Mouse (Mus musculus) midbrain, embryonic 10.5 days (tissue): ENCODE measurements at regions not wholly inside any gene's neighbourhood (a gene's known extent, or its start where the extent isn't known, plus 50 kb on each side); places are given as distances from the start of the nearest gene placed in this dataset.

Experiments
- DNase-seq: peaks from one replicate; pipeline ENCODE4 v3.0.0-alpha.2; 2017; ENCODE audit warnings: low spot score
- H3K27ac ChIP-seq: fragments of 300-500 bp; sonication (generic); replicated peaks from 2 replicates; pipeline ENCODE4 v1.5.1; 2016; ENCODE audit warnings: mild to moderate bottlenecking
- H3K27me3 ChIP-seq: fragments of 300-500 bp; sonication (generic); 2 replicates; pipeline ENCODE4 v1.6.1; 2016; ENCODE audit warnings: low read depth, mild to moderate bottlenecking; ENCODE audit not compliant: poor library complexity, severe bottlenecking
- H3K36me3 ChIP-seq: fragments of 300-500 bp; sonication (generic); 2 replicates; pipeline ENCODE4 v1.6.1; 2016; ENCODE audit warnings: mild to moderate bottlenecking, moderate library complexity
- H3K4me1 ChIP-seq: fragments of 300-500 bp; sonication (generic); 2 replicates; pipeline ENCODE4 v1.6.1; 2016
- H3K4me3 ChIP-seq: fragments of 300-500 bp; sonication (generic); 2 replicates; pipeline ENCODE4 v1.5.1; 2016; ENCODE audit warnings: mild to moderate bottlenecking, moderate library complexity
- H3K9me3 ChIP-seq: fragments of 300-500 bp; sonication (generic); replicated peaks from 2 replicates; pipeline ENCODE4 v1.6.1; 2016; ENCODE audit warnings: mild to moderate bottlenecking
- WGBS: fragments of 180-500 bp; shearing (Covaris S2); methylation state at CpG from one replicate; pipeline ENCODE4 v1.1.7; 2016; 5-methylcytosine and 5-hydroxymethylcytosine counted together

- Histone ChIP-seq H3K36me3 (no peaks in the 10 kb centered on the region), H3K9me3 (no peaks in the 10 kb centered on the region), H3K27ac (peak overlapping the region; percentile 93), H3K4me3 (no peak overlapping the region), H3K27me3 (no peaks in the 10 kb centered on the region), H3K4me1 (peaks cover 36% of the 10 kb centered on the region)
- DNase-seq: peak; percentile 34
- 29% methylated on average over 6 of the region's 6 CpGs for WGBS
Observed at GRCm38 (mm10) chr9:41737671-41738070, 386.4 kb downstream of the Sorl1 start.

DNA sequence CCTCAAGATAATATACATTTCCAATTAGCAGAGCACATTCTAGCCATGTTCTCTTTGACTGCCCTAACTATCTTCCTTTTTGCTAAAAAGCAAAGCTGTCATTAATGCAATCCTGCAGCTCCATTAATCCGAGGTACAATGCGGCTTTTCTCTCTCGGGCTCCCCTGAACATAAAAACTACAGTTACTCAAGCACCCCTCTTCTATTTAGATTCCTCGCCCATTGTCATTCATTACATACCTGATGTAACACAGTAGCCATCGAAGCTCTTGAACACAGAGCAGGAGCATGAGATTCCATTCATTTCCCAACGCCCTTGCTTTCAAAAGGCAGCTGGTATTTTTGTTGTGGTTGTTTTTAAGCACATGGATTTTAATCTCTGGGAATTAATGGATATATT lies 387.2 kb downstream of the Sorl1 start:
- Histone ChIP-seq H3K27ac (peak overlapping the region; percentile 93), H3K36me3 (no peaks in the 10 kb centered on the region), H3K4me1 (peaks cover 36% of the 10 kb centered on the region), H3K9me3 (no peaks in the 10 kb centered on the region), H3K27me3 (no peaks in the 10 kb centered on the region), H3K4me3 (peak overlapping the region; percentile 47)
- 11% methylated on average over 6 of the region's 6 CpGs for WGBS
- DNase-seq: no peak

DNA sequence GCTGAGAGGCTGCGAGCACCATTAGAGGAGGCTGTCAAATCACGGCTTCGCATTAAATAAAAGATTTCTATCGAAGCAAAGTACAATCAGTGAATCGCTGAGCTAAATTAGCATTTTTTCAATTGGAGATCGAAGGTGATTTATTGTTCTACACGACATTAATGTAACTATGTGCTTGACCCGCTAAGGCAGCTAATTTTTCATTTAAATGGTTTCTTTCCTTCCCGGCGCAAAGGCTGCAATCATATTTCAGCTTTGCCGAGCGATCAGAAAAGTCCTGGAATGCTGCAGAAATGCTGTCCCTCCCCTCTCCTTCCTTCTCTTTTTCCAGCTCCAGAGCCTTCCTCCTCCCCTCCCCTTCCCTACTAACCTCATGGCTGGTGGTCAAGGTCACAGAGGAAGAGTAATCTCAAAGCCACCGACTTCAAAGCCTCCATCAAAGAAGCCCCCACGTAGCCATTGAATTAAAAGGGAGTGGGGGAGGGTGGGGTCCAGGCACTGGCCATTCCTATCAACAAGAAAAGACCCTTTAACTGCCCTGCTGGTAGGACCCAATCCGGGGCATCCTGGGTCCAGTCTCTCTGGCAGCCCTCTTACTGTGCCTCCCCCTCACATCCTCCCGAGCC lies 387.8 kb downstream of the Sorl1 start:
- DNase-seq: peak; percentile 87
- Histone ChIP-seq H3K4me1 (peaks cover 36% of the 10 kb centered on the region), H3K9me3 (no peaks in the 10 kb centered on the region), H3K27ac (peak overlapping the region; percentile 93), H3K27me3 (no peaks in the 10 kb centered on the region), H3K36me3 (no peaks in the 10 kb centered on the region), H3K4me3 (peak overlapping the region; percentile 47)
- WGBS: 1% methylated on average over 16 of the region's 16 CpGs

- H3K4me1 ChIP-seq: peaks cover 36% of the 10 kb centered on the region
- WGBS: 1% methylated on average over 22 of the region's 22 CpGs
Observed at GRCm38 (mm10) chr9:41735448-41736233, 388.5 kb downstream of the Sorl1 start.

DNA sequence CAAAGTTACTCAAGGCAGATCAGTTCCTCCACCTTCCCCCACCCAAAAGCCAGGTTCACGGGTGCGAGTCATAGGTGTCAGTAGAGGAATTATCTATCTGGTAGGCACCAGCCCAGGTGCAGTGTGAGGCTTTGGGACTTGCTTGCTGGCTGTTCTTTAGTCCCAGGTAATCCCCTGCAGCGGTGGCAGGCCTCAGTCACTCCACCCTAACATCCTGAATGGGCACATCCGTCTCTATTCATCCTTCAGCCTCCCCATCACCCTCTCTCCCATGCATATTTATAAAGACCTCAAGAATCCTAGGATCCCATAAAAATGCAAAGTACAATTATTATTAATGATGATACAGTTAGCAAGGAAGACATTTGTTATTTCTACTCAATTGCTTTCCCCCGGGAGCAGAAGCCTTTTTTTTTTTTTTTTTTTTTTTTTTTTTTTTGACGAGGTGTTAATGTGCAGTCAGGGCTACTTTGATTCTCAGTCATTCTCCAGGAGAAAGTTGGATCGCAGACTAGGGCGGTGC lies 389.1 kb downstream of the Sorl1 start:
- 16% methylated on average over 8 of the region's 8 CpGs for WGBS
- no peaks in the 10 kb centered on the region for H3K36me3 ChIP-seq
- DNase-seq: peak; percentile 15
- H3K9me3 ChIP-seq: no peaks in the 10 kb centered on the region
- H3K27ac ChIP-seq: peak overlapping the region; percentile 93
- H3K4me3 ChIP-seq: peak overlapping the region; percentile 47
- H3K4me1 ChIP-seq: peaks cover 36% of the 10 kb centered on the region
- no peaks in the 10 kb centered on the region for H3K27me3 ChIP-seq

More at GRCm38 (mm10) chr9:41735448-41736233, 388.5 kb downstream of the Sorl1 start:
- Histone ChIP-seq H3K9me3 (no peaks in the 10 kb centered on the region), H3K27me3 (no peaks in the 10 kb centered on the region), H3K27ac (peak overlapping the region; percentile 93), H3K4me3 (peak overlapping the region; percentile 47), H3K36me3 (no peaks in the 10 kb centered on the region)
- DNase-seq: peak; percentile 85

- DNase-seq: no peak
- H3K27ac ChIP-seq: 0 out of 2 replicates have a peak overlapping the region, but pooled peaks have one; percentile 17
- H3K27me3 ChIP-seq: no peaks in the 10 kb centered on the region
- no peaks in the 10 kb centered on the region for H3K36me3 ChIP-seq
- H3K4me3 ChIP-seq: no peak overlapping the region
- 88% methylated on average over 4 of the region's 4 CpGs for WGBS
- no peaks in the 10 kb centered on the region for H3K9me3 ChIP-seq
- peaks cover 5% of the 10 kb centered on the region; the same call in 1 of the 2 replicates for H3K4me1 ChIP-seq
Observed at GRCm38 (mm10) chr9:41721609-41722008, 402.5 kb downstream of the Sorl1 start.

DNA sequence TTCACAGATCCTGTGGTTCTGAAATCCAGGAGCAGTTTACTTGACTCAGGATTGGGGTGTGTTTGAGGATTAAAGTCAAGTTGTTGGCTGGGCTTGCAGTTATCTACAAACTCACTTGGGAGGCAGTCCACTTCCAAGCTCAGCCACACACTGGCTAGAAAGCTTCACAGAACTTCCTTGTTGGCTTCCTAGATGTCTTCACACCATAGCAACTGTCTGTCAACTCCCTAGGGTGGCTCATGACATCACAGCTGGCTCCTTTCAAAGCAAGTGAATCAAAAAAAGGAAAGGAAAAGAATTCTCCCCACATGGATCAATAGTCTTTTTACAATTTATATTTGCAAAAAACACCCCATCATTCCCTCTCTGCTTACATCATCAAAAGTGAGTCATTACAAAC lies 408.9 kb downstream of the Sorl1 start:
- Histone ChIP-seq H3K4me1 (no peaks in the 10 kb centered on the region), H3K27ac (no peak overlapping the region), H3K4me3 (no peak overlapping the region)

DNA sequence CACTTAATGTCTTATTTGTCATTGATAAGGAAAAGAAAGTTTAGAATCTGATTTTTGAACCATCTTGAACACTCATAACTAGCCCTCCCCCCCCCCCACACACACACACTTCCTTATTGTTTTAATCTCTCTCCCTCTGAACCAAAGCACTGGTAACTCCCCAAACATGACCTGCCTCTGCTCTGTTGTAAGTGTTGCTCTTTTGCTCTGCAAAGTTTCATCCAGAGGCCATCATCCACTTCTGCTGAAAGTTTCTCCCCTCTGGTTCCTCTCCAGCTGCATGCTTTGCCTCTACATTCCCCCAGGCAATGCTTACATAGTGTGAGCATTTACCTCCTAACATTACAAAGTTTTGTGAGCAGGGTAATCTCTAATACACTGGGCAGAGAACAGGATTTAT lies 418.1 kb downstream of the Sorl1 start:
- H3K4me1 ChIP-seq: peaks cover 8% of the 10 kb centered on the region; the same call in 1 of the 2 replicates
- no peaks in the 10 kb centered on the region for H3K36me3 ChIP-seq
- no peaks in the 10 kb centered on the region for H3K27me3 ChIP-seq
- no peak overlapping the region for H3K27ac ChIP-seq
- H3K4me3 ChIP-seq: no peak overlapping the region
- H3K9me3 ChIP-seq: no peaks in the 10 kb centered on the region
- DNase-seq: no peak

More for the DNA sequence above, 408.9 kb downstream of the Sorl1 start:
- no peaks in the 10 kb centered on the region for H3K27me3 ChIP-seq
- no peaks in the 10 kb centered on the region for H3K36me3 ChIP-seq
- no peaks in the 10 kb centered on the region for H3K9me3 ChIP-seq
- DNase-seq: no peak

DNA sequence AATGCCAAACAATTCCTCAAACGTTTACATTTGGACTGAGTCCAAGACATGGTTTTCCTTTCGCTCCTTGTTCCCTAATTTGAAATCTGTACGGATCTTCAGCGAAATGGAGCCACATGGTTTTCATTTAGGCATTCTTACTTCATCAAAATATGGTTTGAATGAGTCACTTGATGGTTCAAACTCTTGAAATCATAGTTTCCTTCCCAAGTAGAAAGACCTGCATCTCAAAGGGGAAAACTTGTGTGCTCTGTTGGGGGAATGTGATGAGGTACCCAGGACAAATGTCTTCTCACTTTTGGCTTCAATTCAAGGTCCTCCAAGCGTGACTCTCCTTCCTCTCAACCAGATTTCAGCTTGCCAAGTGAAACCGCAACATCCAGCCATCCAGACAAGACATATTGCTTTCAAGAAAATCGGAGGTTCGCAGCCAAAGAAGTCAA lies 418.6 kb downstream of the Sorl1 start:
- Histone ChIP-seq H3K4me3 (no peak overlapping the region), H3K27ac (no peak overlapping the region), H3K4me1 (peaks cover 13% of the 10 kb centered on the region), H3K36me3 (no peaks in the 10 kb centered on the region), H3K27me3 (no peaks in the 10 kb centered on the region), H3K9me3 (no peaks in the 10 kb centered on the region)
- WGBS: 85% methylated on average over 8 of the region's 8 CpGs
- no peak for DNase-seq

GRCm38 (mm10) chr9:41703091-41703490 lies 421.0 kb downstream of the Sorl1 start:
- H3K4me1 ChIP-seq: peaks cover 33% of the 10 kb centered on the region
- no peaks in the 10 kb centered on the region for H3K27me3 ChIP-seq
- no peaks in the 10 kb centered on the region for H3K36me3 ChIP-seq
- DNase-seq: no peak
- WGBS: 83% methylated on average over 6 of the region's 6 CpGs
- no peak overlapping the region for H3K27ac ChIP-seq
- H3K4me3 ChIP-seq: no peak overlapping the region
- no peaks in the 10 kb centered on the region for H3K9me3 ChIP-seq

DNA sequence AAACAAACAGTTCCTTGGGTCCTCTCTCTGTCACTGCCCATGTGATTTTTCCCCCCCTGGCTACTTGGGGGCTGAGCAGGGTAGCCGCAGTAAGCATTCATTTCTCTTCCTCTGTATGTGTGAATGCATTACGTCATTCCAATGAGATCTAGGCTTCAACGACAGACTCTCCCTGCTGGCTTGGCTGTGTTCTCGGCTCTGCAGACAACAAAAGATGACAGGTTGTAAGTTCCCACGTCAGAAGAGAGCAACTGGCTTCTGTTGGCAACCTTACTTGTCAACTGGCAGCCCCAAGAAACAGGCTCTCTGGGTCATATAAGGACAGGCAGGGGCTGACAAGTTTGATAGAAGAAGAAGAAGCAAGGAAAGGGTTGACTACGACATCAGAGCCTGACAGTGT lies 423.4 kb downstream of the Sorl1 start:
- Histone ChIP-seq H3K27me3 (no peaks in the 10 kb centered on the region), H3K4me1 (peaks cover 42% of the 10 kb centered on the region), H3K36me3 (no peaks in the 10 kb centered on the region), H3K9me3 (no peaks in the 10 kb centered on the region), H3K4me3 (no peak overlapping the region), H3K27ac (peak overlapping the region; percentile 63)
- no peak for DNase-seq
- 60% methylated on average over 6 of the region's 6 CpGs for WGBS

DNA sequence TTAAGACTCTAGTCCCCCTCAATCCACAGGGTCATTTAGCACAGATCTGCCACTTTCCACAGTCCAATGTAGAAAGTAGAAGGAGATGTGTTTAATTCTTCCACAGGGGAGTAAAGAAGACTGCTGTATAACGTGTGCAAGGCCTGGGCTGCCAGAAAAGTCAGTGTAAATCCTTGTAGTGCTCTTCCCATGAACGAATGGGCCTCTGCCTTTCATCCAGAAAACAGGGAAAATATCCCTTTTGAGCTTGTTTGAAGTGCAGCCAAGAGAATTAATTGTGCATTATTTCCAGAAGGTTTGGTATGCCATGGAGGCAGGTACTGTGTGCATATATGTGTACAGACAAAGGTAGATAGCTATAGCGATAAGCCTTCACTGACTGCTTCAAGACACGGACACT lies 425.1 kb downstream of the Sorl1 start:
- no peak for DNase-seq
- H3K4me3 ChIP-seq: no peak overlapping the region
- H3K27ac ChIP-seq: peak overlapping the region; percentile 86; the same call in 1 of the 2 replicates
- no peaks in the 10 kb centered on the region for H3K9me3 ChIP-seq
- no peaks in the 10 kb centered on the region for H3K27me3 ChIP-seq
- H3K36me3 ChIP-seq: no peaks in the 10 kb centered on the region
- 76% methylated on average over 4 of the region's 4 CpGs for WGBS
- peaks cover 40% of the 10 kb centered on the region for H3K4me1 ChIP-seq
